Comparison of ENCODE assay signal across 8 mouse cellular contexts in the genomic region with DNA sequence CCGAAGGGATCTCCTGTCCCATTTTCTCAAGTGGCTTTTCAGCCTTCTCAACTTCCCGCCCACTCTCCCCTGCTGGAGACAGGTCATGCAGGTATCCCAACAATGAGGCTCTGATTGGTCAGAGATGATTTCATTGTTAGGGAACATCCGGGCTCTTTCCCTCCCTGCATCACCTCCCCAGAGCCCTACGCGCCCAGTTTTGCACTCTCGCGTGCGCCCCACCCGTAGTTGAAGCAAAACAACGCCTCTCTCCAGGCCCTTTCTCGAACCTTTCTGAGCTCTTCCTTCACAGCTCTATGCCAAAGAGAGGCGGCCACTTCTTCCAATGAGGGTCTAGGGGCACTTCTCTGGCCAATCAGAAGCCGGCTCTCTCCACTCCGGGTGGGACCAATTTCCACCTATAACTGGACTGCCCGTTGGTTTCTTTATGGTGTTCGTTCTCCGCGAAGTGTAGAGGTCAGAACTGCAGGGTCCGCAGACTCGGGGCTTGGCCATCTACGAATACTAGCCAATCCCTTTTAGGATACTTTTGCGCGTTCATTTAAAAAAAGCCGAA. TPM values are rescaled to one million over a fixed set of nuclear protein-coding genes. Genes with fewer than 3 reads are reported as not detected.
DNase-seq lines count a peak whose midpoint lies in the region; ATAC-seq lines count a peak whose summit lies in the region.

No protein-coding gene starts in this region.

- H3K4me2 ChIP-seq in hindbrain, embryonic 15.5 days = peak overlapping the region; percentile 72

- no peaks in the 10 kb centered on the region for H3K27me3 ChIP-seq in hindbrain, embryonic 15.5 days

- 0% methylated on average over 24 of the region's 24 CpGs for WGBS in hindbrain, embryonic 15.5 days

- H3K9ac ChIP-seq in hindbrain, embryonic 15.5 days = peak overlapping the region; percentile 50

- peaks cover 29% of the 10 kb centered on the region for H3K4me1 ChIP-seq in hindbrain, embryonic 15.5 days (replicated peaks)

- H3K36me3 ChIP-seq in hindbrain, embryonic 15.5 days = no peaks in the 10 kb centered on the region

- ATAC-seq in activated CD4-positive, CD25-positive, alpha-beta regulatory T cell, adult 4 months = peak; percentile 68
- ATAC-seq in hindbrain, embryonic 15.5 days (ENCODE audit: low FRiP score, low read depth) = peak; percentile 92
- peak; percentile 61 for ATAC-seq in megakaryocyte progenitor cell, adult 5-6 weeks (replicated peaks; ENCODE audit: poor library complexity)

- no peaks in the 10 kb centered on the region for H3K9me3 ChIP-seq in hindbrain, embryonic 15.5 days

- intact Hi-C loops in left cerebral cortex, postnatal 10 days (cut with DNase I) = no loop called here

- H3K27ac ChIP-seq in hindbrain, embryonic 15.5 days (replicated peaks) = peak overlapping the region; percentile 96

- peak overlapping the region; percentile 91 for H3K4me3 ChIP-seq in hindbrain, embryonic 15.5 days

- peak; percentile 89 to 93 for DNase-seq in cerebellum, postnatal 25 days
- DNase-seq in frontal cortex, postnatal 14 days (ENCODE audit: low spot score in 2 of 2) = peak; percentile 88 to 93
- DNase-seq in left cerebral cortex, postnatal 10 days (ENCODE audit: extremely low spot score in 1 of 2, low spot score in 2 of 2) = peak; percentile 91 to 92
- DNase-seq in right cerebral cortex, postnatal 10 days (ENCODE audit: low spot score in 2 of 2) = peak; percentile 93 to 97
- peak; percentile 86 for DNase-seq in urinary bladder, postnatal 14 days (ENCODE audit: low spot score)

RNA-seq across cellular contexts. Expression of gene Ppm1b, which starts 0.5 kb away (rescaled TPM):
- polyA plus RNA-seq in activated CD4-positive, CD25-positive, alpha-beta regulatory T cell, adult 4 months (2017; shearing (Covaris generic)) = 10 to 100 TPM; 13.7 to 18.1 TPM
- 85.1 and 87.6 TPM in 2 replicates for polyA plus RNA-seq in hindbrain, embryonic 15.5 days (2015; fragmentation: Nextera tagmentation; extraction: Ambion mirVana)
- total RNA-seq in left cerebral cortex, postnatal 10 days (2021) = 100 to 1,000 TPM; 102 to 106 TPM
- 46.0 and 48.4 TPM in 2 replicates for total RNA-seq in megakaryocyte progenitor cell, adult 5-6 weeks (2015)
- total RNA-seq in megakaryocyte progenitor cell, adult 5-6 weeks (2017) = 51.4 and 59.9 TPM in 2 replicates

Comparison
In these comparisons a context has a peak if more than half of its experiments do, and no peak if none do; other contexts are left out.
1. Peak in every context shown above with its lines: DNase-seq, ATAC-seq, H3K4me3 ChIP-seq and H3K27ac ChIP-seq.